ENCODE assay signal across 26 mouse cellular contexts in the genomic region with DNA sequence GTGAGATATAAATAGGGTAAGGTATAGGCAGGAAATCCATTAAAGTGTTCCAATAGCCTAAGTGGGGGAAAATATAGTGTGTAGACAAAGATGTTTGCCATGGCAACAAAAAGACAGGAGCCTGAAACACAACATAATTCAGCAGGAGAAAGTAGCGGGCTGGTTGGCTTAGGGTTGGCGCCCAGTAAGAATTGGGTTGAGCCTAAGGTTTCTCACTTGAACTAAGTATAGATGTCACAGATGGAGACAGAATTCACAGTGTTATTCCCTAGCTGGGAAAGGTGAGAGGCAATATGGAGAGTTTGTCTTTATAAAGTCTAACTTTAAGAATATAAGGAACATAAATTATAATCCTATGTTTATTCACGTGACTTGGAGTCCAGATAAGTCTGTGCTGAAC.
A peak's percentile ranks its signal among the peaks of the same experiment; 100 is the strongest.
DNase-seq lines count a peak whose midpoint lies in the region; ATAC-seq and TF ChIP-seq lines count a peak whose summit lies in the region.
"Had no signal": no experiment of that assay in that cellular context is flagged by ENCODE, and none has a peak within 500 bp of the region (broad histone marks: within the 10 kb centered on the region; RNA-seq: fewer than 3 reads in every experiment).

No protein-coding gene starts in this region.

- TF ChIP-seq POLR2A in cerebellum, adult 2 months (IDR thresholded peaks at IDR 0.05; ENCODE audit: borderline replicate concordance, insufficient read depth, low read length): no peak

- peak; percentile 33 to 68 for DNase-seq in cerebellum, adult 2 months
- no peak for DNase-seq in cerebellum, adult 11 months
- peak; percentile 14 for DNase-seq in brain, adult 2 months (ENCODE audit: low read depth, low spot score)
- DNase-seq in cerebellum, adult 9-11 months: peak; percentile 41
- DNase-seq in cerebellum, postnatal 25 days: peak; percentile 18 to 45
- no peak for DNase-seq in testis, postnatal 14 days (ENCODE audit: low spot score)
- DNase-seq: adrenal gland, adult 2 months; adrenal gland, postnatal 14 days; gastrocnemius, postnatal 10 days; gastrocnemius, postnatal 36 days; heart, adult 2 months; heart, postnatal 10 days; heart, postnatal 36 days; kidney, adult 11 months; kidney, adult 8-10 months had no signal

- no peak for TF ChIP-seq CTCF in cerebellum, adult 2 months (IDR thresholded peaks at IDR 0.05; ENCODE audit: borderline replicate concordance, insufficient read depth, low read depth, low read length)

- no peaks in the 10 kb centered on the region for H3K4me1 ChIP-seq in cerebellum, adult 2 months (ENCODE audit: control insufficient read depth, insufficient read depth, low read length)
- H3K4me1 ChIP-seq: forebrain, embryonic 10.5 days; forebrain, embryonic 13.5 days; heart, embryonic 12.5 days; heart, embryonic 15.5 days; hindbrain, embryonic 10.5 days; hindbrain, embryonic 13.5 days; intestine, embryonic 15.5 days had no signal

- no peaks in the 10 kb centered on the region for H3K27me3 ChIP-seq in cerebellum, adult 2 months (ENCODE audit: control insufficient read depth, insufficient read depth, low read length)
- H3K27me3 ChIP-seq: forebrain, embryonic 13.5 days; heart, embryonic 12.5 days; heart, embryonic 15.5 days; hindbrain, embryonic 13.5 days; intestine, embryonic 15.5 days had no signal

- no peak for ATAC-seq in megakaryocyte, adult 5-6 weeks (ENCODE audit: poor library complexity, severe bottlenecking)
- ATAC-seq: CD4-positive, CD25-positive, alpha-beta regulatory T cell, adult 4 months; forebrain, embryonic 13.5 days; forebrain, embryonic 16.5 days; hindbrain, embryonic 16.5 days; intestine, embryonic 15.5 days had no signal

- no peak overlapping the region for H3K4me3 ChIP-seq in cerebellum, adult 2 months (replicated peaks; ENCODE audit: insufficient read depth, low read depth, low read length)
- H3K4me3 ChIP-seq: forebrain, embryonic 10.5 days; forebrain, embryonic 13.5 days; heart, adult 2 months; heart, embryonic 12.5 days; heart, embryonic 15.5 days; hindbrain, embryonic 10.5 days; hindbrain, embryonic 13.5 days; intestine, embryonic 15.5 days had no signal

- 98% methylated on average over 3 of the region's 3 CpGs for WGBS in cerebellum, adult 2 months

- H3K27ac ChIP-seq in cerebellum, adult 2 months (ENCODE audit: insufficient read depth, low read length): no peak overlapping the region
- H3K27ac ChIP-seq: forebrain, embryonic 10.5 days; forebrain, embryonic 13.5 days; heart, adult 2 months; heart, embryonic 15.5 days; hindbrain, embryonic 10.5 days; hindbrain, embryonic 13.5 days; intestine, embryonic 15.5 days had no signal

Comparison
In these comparisons a context has a peak if more than half of its experiments do, and no peak if none do; other contexts are left out.
1. DNase-seq: peak in cerebellum, adult 2 months (2 of 2), brain, adult 2 months (single experiment), cerebellum, adult 9-11 months (single experiment) and cerebellum, postnatal 25 days (2 of 2); none in cerebellum, adult 11 months (single experiment) and testis, postnatal 14 days (single experiment).